Mouse (Mus musculus): ENCODE measurements around the gene 1700016K19Rik. TPM values are rescaled to one million over a fixed set of nuclear protein-coding genes. Genes with fewer than 3 reads are reported as not detected.
"Not testable (repeated sequence)": the region's sequence is repeated elsewhere in the genome, so short reads cannot be mapped to it uniquely, and the experiment has no call there.

Gene 1700016K19Rik
- polyA plus RNA-seq, 1 experiment from 2014 or later, result 0.64 TPM

DNA sequence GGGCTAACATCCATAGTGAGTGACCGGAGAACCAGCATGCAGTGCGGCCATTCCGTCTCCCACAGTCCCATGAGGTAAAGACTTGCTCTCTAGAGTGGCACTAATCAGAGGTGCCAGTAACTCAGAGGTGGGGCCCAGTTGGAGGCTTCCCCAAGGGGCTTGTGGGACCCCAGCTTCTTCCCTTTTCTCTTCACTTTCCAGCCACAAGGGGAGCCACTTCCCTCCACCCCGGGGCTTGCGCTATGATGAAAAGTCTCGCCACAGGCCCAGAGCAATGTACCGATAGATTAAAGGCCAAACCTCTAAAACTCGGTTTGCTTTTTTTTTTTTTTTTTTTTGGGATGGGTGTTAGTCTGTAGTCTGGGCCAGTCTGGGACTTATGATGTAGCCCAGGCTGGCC lies 7.8 kb upstream of the 1700016K19Rik start:
- no peaks in the 10 kb centered on the region for H3K27me3 ChIP-seq
- no peaks in the 10 kb centered on the region for H3K36me3 ChIP-seq
- no peak for ATAC-seq (ENCODE audit: low FRiP score, low read depth)
- no peaks in the 10 kb centered on the region for H3K4me1 ChIP-seq
- H3K4me2 ChIP-seq (replicated peaks), result no peak overlapping the region
- H3K4me3 ChIP-seq, result no peak overlapping the region
- WGBS, result 93% methylated on average over 8 of the region's 8 CpGs
- H3K9me3 ChIP-seq, result no peaks in the 10 kb centered on the region
- no peak overlapping the region for H3K27ac ChIP-seq
- no peak overlapping the region for H3K9ac ChIP-seq

DNA sequence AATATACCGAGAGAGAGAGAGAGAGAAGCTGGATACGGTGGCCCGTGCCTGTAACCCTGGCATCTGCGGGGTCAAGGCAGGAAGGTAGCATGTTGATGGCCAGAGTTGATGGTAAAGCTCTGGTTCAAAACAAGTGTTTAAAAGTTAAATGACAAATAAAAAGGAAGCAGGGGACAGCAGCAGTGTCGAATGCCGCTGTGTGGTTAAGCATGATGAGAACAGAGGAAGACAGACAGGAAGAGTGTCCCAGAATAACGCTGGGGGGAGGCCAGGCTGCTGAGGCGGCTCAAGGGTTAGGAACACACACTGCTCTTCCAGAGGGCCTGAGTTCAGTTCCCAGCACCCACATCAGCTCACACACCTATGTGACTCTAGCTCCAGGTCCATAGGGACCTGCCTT lies 7.2 kb upstream of the 1700016K19Rik start:
- Histone ChIP-seq H3K4me1 (no peaks in the 10 kb centered on the region), H3K27me3 (no peaks in the 10 kb centered on the region), H3K36me3 (no peaks in the 10 kb centered on the region), H3K4me3 (no peak overlapping the region), H3K4me2 (replicated peaks) (no peak overlapping the region), H3K27ac (no peak overlapping the region), H3K9ac (no peak overlapping the region), H3K9me3 (no peaks in the 10 kb centered on the region)
- WGBS, result 87% methylated on average over 8 of the region's 8 CpGs
- no peak for ATAC-seq (ENCODE audit: low FRiP score, low read depth)

DNA sequence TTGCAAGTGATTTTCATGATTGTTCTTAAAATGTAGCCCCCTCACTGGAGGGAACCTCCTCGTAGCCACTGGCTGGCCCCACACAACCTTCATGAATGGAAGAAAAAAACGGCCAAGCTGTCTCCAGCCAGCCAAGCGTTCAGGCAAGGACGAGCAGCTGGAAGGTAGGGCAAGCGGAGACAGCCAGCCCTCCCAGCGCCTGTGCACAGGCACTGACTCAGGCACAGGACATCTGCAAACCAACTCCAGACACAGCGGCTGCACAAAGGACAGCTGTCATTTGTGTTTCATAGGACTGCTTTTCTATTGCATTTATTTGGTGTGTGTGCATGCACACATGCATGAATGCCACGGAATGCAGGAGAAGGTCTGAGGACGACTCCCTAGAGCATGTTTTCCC lies 5.4 kb upstream of the 1700016K19Rik start:
- H3K36me3 ChIP-seq, result no peaks in the 10 kb centered on the region
- no peak overlapping the region for H3K4me2 ChIP-seq (replicated peaks)
- WGBS, result 43% methylated on average over 9 of the region's 9 CpGs

DNA sequence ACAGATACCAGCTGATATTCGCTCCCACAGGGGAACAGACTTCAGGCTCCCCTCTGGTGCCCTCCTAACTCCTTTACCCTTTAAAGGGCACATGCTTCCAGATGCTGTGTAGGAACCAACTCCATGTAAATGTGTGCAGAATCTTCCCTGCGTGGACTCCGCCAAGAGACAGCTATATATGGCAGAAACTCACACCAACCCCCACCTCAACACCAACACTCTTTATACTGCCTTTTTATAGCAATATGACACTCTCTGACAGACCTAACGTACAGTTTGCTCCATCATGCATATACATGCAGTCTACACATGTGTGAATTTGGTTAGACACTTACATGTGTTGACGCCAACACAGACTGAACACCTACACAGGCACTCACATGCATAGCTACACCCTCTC lies 989 bp downstream of the 1700016K19Rik start:
- no peaks in the 10 kb centered on the region for H3K36me3 ChIP-seq
- H3K27ac ChIP-seq, result no peak overlapping the region
- ATAC-seq (ENCODE audit: low FRiP score, low read depth), result no peak
- H3K4me1 ChIP-seq, result peaks cover 7% of the 10 kb centered on the region; the same call in 1 of the 2 replicates
- no peak overlapping the region for H3K4me2 ChIP-seq (replicated peaks)
- 87% methylated on average over 5 of the region's 5 CpGs for WGBS
- H3K27me3 ChIP-seq, result peaks cover 21% of the 10 kb centered on the region
- no peak overlapping the region for H3K9ac ChIP-seq
- no peak overlapping the region for H3K4me3 ChIP-seq
- H3K9me3 ChIP-seq, result no peaks in the 10 kb centered on the region

More for the DNA sequence above, 5.4 kb upstream of the 1700016K19Rik start:
- no peak for ATAC-seq (ENCODE audit: low FRiP score, low read depth)
- Histone ChIP-seq H3K27ac (no peak overlapping the region), H3K4me1 (peaks cover under 1% of the 10 kb centered on the region; the same call in 1 of the 2 replicates), H3K27me3 (no peaks in the 10 kb centered on the region), H3K4me3 (no peak overlapping the region), H3K9me3 (no peaks in the 10 kb centered on the region), H3K9ac (no peak overlapping the region)

DNA sequence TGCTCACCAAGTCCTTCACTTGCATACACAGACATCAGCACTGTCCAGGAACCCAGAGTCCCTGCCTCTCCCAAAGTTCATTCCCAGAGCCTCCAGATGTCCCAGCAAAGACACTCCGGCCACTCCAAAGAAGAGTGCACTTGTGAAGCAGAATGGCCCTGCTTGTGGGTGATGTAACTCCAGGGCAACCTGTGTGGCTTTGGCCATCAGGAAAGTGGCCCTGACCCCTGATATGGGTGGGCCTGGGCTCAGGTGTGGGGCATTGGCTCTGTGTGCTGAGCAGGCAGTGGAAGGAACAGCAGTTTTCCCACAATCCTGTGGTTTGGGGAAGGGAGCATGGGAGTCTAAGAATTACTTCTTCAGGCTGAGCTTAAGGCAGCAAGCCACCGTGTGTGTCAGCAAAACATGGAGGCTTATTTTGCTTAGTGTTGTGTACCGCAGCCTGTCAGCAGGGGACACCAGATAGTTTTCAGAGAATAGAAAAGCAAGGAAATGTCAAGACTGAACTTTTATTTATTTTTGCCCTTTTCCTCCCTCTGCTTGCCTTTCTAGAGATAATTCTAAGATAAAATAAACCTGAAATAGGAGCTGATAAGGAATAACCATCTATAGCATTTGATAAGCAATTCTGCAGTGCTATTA lies 1.6 kb downstream of the 1700016K19Rik start:
- Histone ChIP-seq H3K9ac (no peak overlapping the region), H3K36me3 (no peaks in the 10 kb centered on the region), H3K27me3 (peaks cover 21% of the 10 kb centered on the region), H3K4me2 (replicated peaks) (no peak overlapping the region), H3K4me3 (no peak overlapping the region), H3K4me1 (peaks cover 7% of the 10 kb centered on the region; the same call in 1 of the 2 replicates), H3K27ac (no peak overlapping the region), H3K9me3 (no peaks in the 10 kb centered on the region)
- no peak for ATAC-seq (ENCODE audit: low FRiP score, low read depth)
- 56% methylated on average over 3 of the region's 3 CpGs for WGBS

DNA sequence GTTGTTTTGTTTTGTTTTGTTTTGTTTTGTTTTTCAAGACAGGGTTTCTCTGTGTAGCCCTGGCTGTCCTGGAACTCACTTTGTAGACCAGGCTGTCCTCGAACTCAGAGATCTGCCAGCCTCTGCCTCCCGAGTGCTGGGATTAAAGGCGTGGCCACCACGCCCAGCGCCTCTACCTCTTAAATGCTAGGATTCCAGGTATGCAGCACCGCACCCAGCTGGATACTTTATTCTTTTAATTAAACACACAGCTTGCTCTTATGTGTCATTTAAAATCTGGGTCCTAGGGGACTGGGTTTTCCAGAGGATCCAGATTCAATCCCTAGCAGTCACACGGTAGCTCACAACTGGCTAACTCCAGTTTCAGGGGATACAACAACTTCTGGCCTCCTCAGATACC lies 4.6 kb downstream of the 1700016K19Rik start:
- not testable (repeated sequence) for H3K36me3 ChIP-seq; H3K4me3 ChIP-seq; H3K9me3 ChIP-seq; H3K27ac ChIP-seq; H3K4me1 ChIP-seq; H3K4me2 ChIP-seq (replicated peaks); H3K9ac ChIP-seq; ATAC-seq (ENCODE audit: low FRiP score, low read depth)
- 90% methylated on average over 7 of the region's 7 CpGs for whole genome bisulfite sequencing
- peaks cover 21% of the 10 kb centered on the region for H3K27me3 ChIP-seq

DNA sequence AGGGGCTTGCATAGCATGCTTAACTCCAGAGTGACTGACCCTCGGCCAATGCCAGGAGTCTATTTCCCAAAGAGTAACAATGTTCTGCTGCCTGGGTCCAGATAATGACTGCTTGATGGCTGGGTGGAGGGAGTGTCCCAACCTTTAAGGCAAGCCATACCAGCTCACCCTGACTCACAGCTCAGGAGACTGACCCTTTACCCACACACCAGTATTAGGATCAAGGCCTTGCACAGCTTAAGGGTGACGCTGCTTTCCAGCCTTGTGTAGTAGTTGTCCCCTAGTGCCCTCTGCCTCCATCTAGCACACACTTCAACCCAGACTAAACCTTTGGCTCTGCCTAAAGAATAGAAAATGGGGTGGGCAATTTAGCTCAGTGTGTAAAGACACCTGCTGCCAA lies 8.4 kb downstream of the 1700016K19Rik start:
- ATAC-seq (ENCODE audit: low FRiP score, low read depth), result no peak
- no peak overlapping the region for H3K4me2 ChIP-seq (replicated peaks)
- no peak overlapping the region for H3K9ac ChIP-seq
- no peaks in the 10 kb centered on the region for H3K27me3 ChIP-seq
- no peaks in the 10 kb centered on the region for H3K9me3 ChIP-seq
- H3K27ac ChIP-seq, result no peak overlapping the region
- 83% methylated on average over 2 of the region's 2 CpGs for WGBS
- no peaks in the 10 kb centered on the region for H3K4me1 ChIP-seq
- no peak overlapping the region for H3K4me3 ChIP-seq
- H3K36me3 ChIP-seq, result no peaks in the 10 kb centered on the region

DNA sequence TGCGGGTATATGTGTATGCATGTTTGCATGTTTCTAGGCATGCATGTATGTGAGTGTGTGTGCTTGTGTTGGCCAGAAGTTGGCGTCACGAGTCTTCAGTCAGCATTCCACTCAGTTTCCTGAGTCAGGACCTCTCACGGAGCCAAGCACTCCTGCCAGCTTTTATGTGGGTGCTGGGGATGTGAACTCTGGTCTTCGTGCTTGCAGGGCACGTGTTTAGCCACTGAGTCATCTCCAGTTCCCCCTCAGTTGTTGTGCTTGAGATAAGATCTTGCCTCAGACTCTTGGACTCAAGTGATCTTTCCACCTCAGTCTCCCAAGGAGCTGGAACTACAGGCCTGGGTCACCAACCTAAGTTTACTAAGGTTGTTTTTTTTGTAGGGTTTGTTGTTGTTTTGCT lies 9.4 kb downstream of the 1700016K19Rik start:
- Histone ChIP-seq H3K9ac (no peak overlapping the region), H3K9me3 (no peaks in the 10 kb centered on the region), H3K27ac (no peak overlapping the region), H3K4me1 (no peaks in the 10 kb centered on the region), H3K27me3 (no peaks in the 10 kb centered on the region), H3K4me3 (no peak overlapping the region), H3K36me3 (no peaks in the 10 kb centered on the region), H3K4me2 (replicated peaks) (no peak overlapping the region)
- no peak for ATAC-seq (ENCODE audit: low FRiP score, low read depth)
- 84% methylated on average over 6 of the region's 6 CpGs for WGBS

DNA sequence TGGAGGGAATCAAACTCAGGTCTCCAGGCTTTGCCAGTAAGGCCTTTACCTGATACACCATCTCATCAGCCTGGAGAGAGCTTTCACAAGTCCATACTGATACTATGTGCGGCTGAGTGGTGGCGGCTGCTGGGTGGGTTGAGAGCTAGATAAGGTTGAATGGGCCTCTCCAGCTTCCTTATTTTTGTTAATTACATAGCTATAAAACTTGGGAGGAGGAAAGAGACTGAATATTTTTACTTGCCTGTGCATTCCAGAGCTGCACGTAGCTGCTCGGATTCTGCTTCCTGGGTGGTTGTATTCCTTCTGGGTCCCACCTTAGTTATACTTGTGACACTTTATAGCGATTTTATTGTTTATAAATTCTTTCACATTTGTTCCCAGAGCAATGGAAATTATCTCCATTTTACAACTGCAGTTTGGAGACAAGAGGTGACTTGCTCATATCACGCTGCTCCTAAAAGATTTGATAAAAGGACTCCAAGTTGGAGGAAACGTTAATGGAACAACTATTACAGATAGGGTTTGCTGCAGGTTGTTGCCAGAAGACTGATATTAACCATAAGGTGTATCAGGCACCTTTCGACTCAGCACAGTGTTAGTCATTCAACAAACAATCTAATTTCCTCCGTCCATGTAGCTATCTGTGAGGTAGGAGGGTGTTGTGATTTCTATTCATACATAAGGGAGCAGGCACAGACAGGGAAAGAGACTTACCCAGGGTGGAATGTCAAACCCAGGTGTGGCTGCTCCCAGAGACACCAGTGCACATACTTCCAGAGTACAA lies 11.3 kb downstream of the 1700016K19Rik start:
- no peaks in the 10 kb centered on the region for H3K9me3 ChIP-seq
- no peak overlapping the region for H3K4me2 ChIP-seq (replicated peaks)
- no peak for ATAC-seq (ENCODE audit: low FRiP score, low read depth)
- 0 out of 2 replicates have a peak, but pooled peaks cover 5% of the 10 kb centered on the region for H3K4me1 ChIP-seq
- 74% methylated on average over 9 of the region's 9 CpGs for WGBS
- H3K27me3 ChIP-seq, result no peaks in the 10 kb centered on the region
- no peak overlapping the region for H3K27ac ChIP-seq
- no peak overlapping the region for H3K9ac ChIP-seq
- H3K4me3 ChIP-seq, result no peak overlapping the region
- no peaks in the 10 kb centered on the region for H3K36me3 ChIP-seq

DNA sequence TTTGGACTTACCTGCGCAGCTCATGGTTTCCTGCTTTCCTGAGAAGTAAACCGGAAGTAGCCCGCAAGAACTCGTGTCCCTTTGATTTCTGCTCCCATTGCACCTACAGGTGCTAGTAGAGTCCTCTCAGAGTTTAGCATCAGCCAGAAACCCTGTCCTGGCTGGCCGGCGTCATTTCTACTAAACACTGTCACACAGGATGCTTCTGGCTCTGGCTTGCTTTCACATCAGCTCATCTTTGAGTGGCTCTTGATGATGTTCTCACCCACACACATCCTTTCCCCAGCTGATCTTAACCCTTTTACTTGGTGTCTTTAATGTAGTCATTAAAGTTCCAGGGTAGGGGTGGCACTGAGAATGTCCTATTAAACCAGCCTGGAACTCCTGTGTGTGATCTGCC lies 15.5 kb downstream of the 1700016K19Rik start:
- Histone ChIP-seq H3K4me2 (replicated peaks) (no peak overlapping the region), H3K9ac (no peak overlapping the region), H3K36me3 (peaks cover 8% of the 10 kb centered on the region), H3K27me3 (no peaks in the 10 kb centered on the region), H3K4me3 (no peak overlapping the region), H3K9me3 (no peaks in the 10 kb centered on the region), H3K4me1 (peaks cover 10% of the 10 kb centered on the region), H3K27ac (no peak overlapping the region)
- WGBS, result 86% methylated on average over 6 of the region's 6 CpGs
- ATAC-seq (ENCODE audit: low FRiP score, low read depth), result no peak

DNA sequence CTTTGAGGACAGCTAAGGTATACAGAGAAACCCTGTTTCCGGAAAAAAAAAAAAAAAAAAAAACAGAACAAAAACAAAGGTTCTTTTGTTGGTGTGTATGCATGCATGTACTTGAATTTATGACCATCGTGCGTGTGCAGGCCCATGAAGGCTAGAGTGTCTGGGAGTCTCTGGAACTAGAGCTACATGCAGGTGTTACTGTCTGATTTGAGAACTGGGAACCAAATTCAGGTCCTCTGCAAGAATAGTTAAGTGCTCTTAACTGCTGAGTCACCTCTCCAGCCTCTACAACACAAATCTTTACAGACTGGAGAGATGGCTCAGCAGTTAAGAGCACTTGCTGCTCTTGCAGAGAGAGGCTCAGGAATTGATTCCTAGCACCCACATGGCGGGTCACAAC lies 16.1 kb downstream of the 1700016K19Rik start:
- no peaks in the 10 kb centered on the region for H3K27me3 ChIP-seq
- H3K4me2 ChIP-seq (replicated peaks), result no peak overlapping the region
- H3K27ac ChIP-seq, result no peak overlapping the region
- peaks cover 8% of the 10 kb centered on the region for H3K36me3 ChIP-seq
- no peak overlapping the region for H3K9ac ChIP-seq
- WGBS, result 57% methylated on average over 4 of the region's 4 CpGs
- no peaks in the 10 kb centered on the region for H3K9me3 ChIP-seq
- no peak overlapping the region for H3K4me3 ChIP-seq
- H3K4me1 ChIP-seq, result peaks cover 15% of the 10 kb centered on the region
- ATAC-seq (ENCODE audit: low FRiP score, low read depth), result no peak

DNA sequence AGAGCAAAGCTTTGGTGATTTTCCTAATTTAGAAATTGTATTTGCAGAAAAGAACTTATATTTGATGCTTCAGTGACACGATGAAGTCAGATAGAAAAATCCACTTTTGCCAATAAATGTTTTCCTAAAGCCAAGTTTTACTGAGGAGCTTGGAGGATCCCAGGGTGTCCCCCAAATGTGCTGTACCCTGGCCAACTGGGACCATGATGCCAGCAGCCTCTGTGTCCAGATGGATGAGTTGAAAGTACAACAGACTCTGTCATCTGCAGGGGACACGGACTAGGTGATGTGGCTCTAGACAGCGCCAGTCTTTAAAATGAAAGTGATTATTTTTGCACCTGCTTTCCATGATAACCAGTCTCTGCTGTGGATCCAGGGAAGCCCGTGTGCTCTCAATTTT lies 20.2 kb downstream of the 1700016K19Rik start:
- Histone ChIP-seq H3K4me1 (peaks cover 28% of the 10 kb centered on the region), H3K27ac (no peak overlapping the region), H3K9ac (no peak overlapping the region), H3K27me3 (no peaks in the 10 kb centered on the region), H3K4me2 (replicated peaks) (no peak overlapping the region), H3K4me3 (no peak overlapping the region), H3K9me3 (no peaks in the 10 kb centered on the region), H3K36me3 (peaks cover 34% of the 10 kb centered on the region)
- WGBS, result 74% methylated on average over 4 of the region's 4 CpGs
- ATAC-seq (ENCODE audit: low FRiP score, low read depth), result no peak
